Mouse (Mus musculus) testis, adult 2 months (tissue): ENCODE results near the gene Pdzd8. TPM values are rescaled to one million over a fixed set of nuclear protein-coding genes. Genes with fewer than 3 reads are reported as not detected.

ENCODE experiments used
- H3K27ac ChIP-seq: fragments of 200-500 bp; 2 replicates; pipeline ENCODE4 v1.5.1; 2012; ENCODE audit warnings: low read depth, low read length; ENCODE audit not compliant: control insufficient read depth, insufficient read depth
- H3K27me3 ChIP-seq: fragments of 200-500 bp; 2 replicates; pipeline ENCODE4 v1.6.1; 2012; ENCODE audit warnings: mild to moderate bottlenecking, low read length, moderate library complexity; ENCODE audit not compliant: control insufficient read depth, insufficient read depth
- H3K36me3 ChIP-seq: fragments of 200-500 bp; 2 replicates; pipeline ENCODE4 v1.6.1; 2012; ENCODE audit warnings: mild to moderate bottlenecking, low read length; ENCODE audit not compliant: control insufficient read depth, insufficient read depth
- H3K4me1 ChIP-seq: fragments of 200-500 bp; 2 replicates; pipeline ENCODE4 v1.6.1; 2012; ENCODE audit warnings: low read length; ENCODE audit not compliant: control insufficient read depth, insufficient read depth
- H3K4me3 ChIP-seq: fragments of 200-500 bp; 2 replicates; pipeline ENCODE4 v1.5.1; 2012; ENCODE audit warnings: low read depth, mild to moderate bottlenecking, low read length, moderate library complexity, mixed read lengths; ENCODE audit not compliant: control insufficient read depth
- CTCF ChIP-seq: fragments of 200-500 bp; IDR thresholded peaks from 2 replicates; pipeline ENCODE4 v1.5.1; 2012; ENCODE audit warnings: low read depth, mild to moderate bottlenecking, inconsistent platforms, low read length, moderate library complexity; ENCODE audit not compliant: control insufficient read depth, insufficient read depth, insufficient replicate concordance
- POLR2A ChIP-seq: fragments of 200-500 bp; IDR thresholded peaks from 2 replicates; pipeline ENCODE4 v1.6.1; 2012; ENCODE audit warnings: low read depth, mild to moderate bottlenecking, inconsistent platforms, low read length, moderate library complexity; ENCODE audit not compliant: control insufficient read depth
- polyA plus RNA-seq: library from polyadenylated mRNA; depleted of rRNA; stranded (reverse); fragments of >200 nt; gene quantifications from 2 replicates; pipeline ENCODE4 v1.2.3, GENCODE M21; 2012

The Pdzd8 gene
- polyA plus RNA-seq, 1 experiment, result 41.8 TPM

- no peak for TF ChIP-seq POLR2A
- no peak for TF ChIP-seq CTCF
- H3K4me1 ChIP-seq, result no peaks in the 10 kb centered on the region
- H3K36me3 ChIP-seq, result no peaks in the 10 kb centered on the region
- no peak overlapping the region for H3K4me3 ChIP-seq
- H3K27me3 ChIP-seq, result no peaks in the 10 kb centered on the region
- H3K27ac ChIP-seq, result no peak overlapping the region
Measured at GRCm38 (mm10) chr19:59315308-59315707, 30.3 kb downstream of the Pdzd8 start.

- TF ChIP-seq POLR2A (no peak), CTCF (no peak)
- Histone ChIP-seq H3K27ac (no peak overlapping the region), H3K36me3 (no peaks in the 10 kb centered on the region), H3K4me3 (no peak overlapping the region), H3K27me3 (no peaks in the 10 kb centered on the region), H3K4me1 (no peaks in the 10 kb centered on the region)
Measured at GRCm38 (mm10) chr19:59292183-59292839, 53.3 kb downstream of the Pdzd8 start.

GRCm38 (mm10) chr19:59289811-59290210, 55.8 kb downstream of the Pdzd8 start:
- H3K27me3 ChIP-seq, result no peaks in the 10 kb centered on the region
- TF ChIP-seq POLR2A (no peak), CTCF (no peak)
- H3K36me3 ChIP-seq, result no peaks in the 10 kb centered on the region
- no peak overlapping the region for H3K4me3 ChIP-seq
- no peaks in the 10 kb centered on the region for H3K4me1 ChIP-seq
- no peak overlapping the region for H3K27ac ChIP-seq

GRCm38 (mm10) chr19:59289042-59289441, 56.5 kb downstream of the Pdzd8 start:
- Histone ChIP-seq H3K36me3 (no peaks in the 10 kb centered on the region), H3K27me3 (no peaks in the 10 kb centered on the region), H3K4me3 (no peak overlapping the region), H3K4me1 (no peaks in the 10 kb centered on the region), H3K27ac (no peak overlapping the region)
- TF ChIP-seq POLR2A (no peak), CTCF (no peak)

- no peak overlapping the region for H3K4me3 ChIP-seq
- no peaks in the 10 kb centered on the region for H3K4me1 ChIP-seq
- H3K27me3 ChIP-seq, result no peaks in the 10 kb centered on the region
- TF ChIP-seq POLR2A, result no peak
- TF ChIP-seq CTCF, result no peak
- no peak overlapping the region for H3K27ac ChIP-seq
- no peaks in the 10 kb centered on the region for H3K36me3 ChIP-seq
Measured at GRCm38 (mm10) chr19:59282001-59282400, 63.6 kb downstream of the Pdzd8 start.

GRCm38 (mm10) chr19:59280841-59281240, 64.7 kb downstream of the Pdzd8 start:
- Histone ChIP-seq H3K27ac (no peak overlapping the region), H3K27me3 (no peaks in the 10 kb centered on the region), H3K36me3 (no peaks in the 10 kb centered on the region), H3K4me1 (no peaks in the 10 kb centered on the region), H3K4me3 (no peak overlapping the region)
- no peak for TF ChIP-seq CTCF

GRCm38 (mm10) chr19:59276354-59276753, 69.2 kb downstream of the Pdzd8 start:
- TF ChIP-seq POLR2A, result no peak
- TF ChIP-seq CTCF, result no peak
- no peaks in the 10 kb centered on the region for H3K4me1 ChIP-seq
- H3K27ac ChIP-seq, result no peak overlapping the region
- no peak overlapping the region for H3K4me3 ChIP-seq
- no peaks in the 10 kb centered on the region for H3K27me3 ChIP-seq
- no peaks in the 10 kb centered on the region for H3K36me3 ChIP-seq

GRCm38 (mm10) chr19:59273190-59273589, 72.4 kb downstream of the Pdzd8 start:
- Histone ChIP-seq H3K36me3 (no peaks in the 10 kb centered on the region), H3K27me3 (no peaks in the 10 kb centered on the region), H3K4me1 (no peaks in the 10 kb centered on the region), H3K4me3 (no peak overlapping the region), H3K27ac (no peak overlapping the region)
- TF ChIP-seq CTCF, result no peak
- no peak for TF ChIP-seq POLR2A
